Mouse (Mus musculus) gonadal fat pad, adult 2 months (tissue): ENCODE measurements around the gene Smpd1. TPM values are rescaled to one million over a fixed set of nuclear protein-coding genes. Genes with fewer than 3 reads are reported as not detected.

Experiments used
- DNase-seq: peaks from one replicate; pipeline ENCODE4 v3.0.0-alpha.2; 2012; ENCODE audit warnings: low read depth
- polyA plus RNA-seq: library from polyadenylated mRNA; depleted of rRNA; stranded (reverse); fragments of >200 nt; gene quantifications from 2 replicates; pipeline ENCODE4 v1.2.3, GENCODE M21; 2012

Gene Smpd1
- polyA plus RNA-seq, 1 experiment, result 84.7 TPM

GRCm38 (mm10) chr7:105562317-105562716 lies 8.2 kb downstream of the Smpd1 start:
- DNase-seq, result no peak

GRCm38 (mm10) chr7:105563367-105563766 lies 9.2 kb downstream of the Smpd1 start:
- DNase-seq, result no peak

DNA sequence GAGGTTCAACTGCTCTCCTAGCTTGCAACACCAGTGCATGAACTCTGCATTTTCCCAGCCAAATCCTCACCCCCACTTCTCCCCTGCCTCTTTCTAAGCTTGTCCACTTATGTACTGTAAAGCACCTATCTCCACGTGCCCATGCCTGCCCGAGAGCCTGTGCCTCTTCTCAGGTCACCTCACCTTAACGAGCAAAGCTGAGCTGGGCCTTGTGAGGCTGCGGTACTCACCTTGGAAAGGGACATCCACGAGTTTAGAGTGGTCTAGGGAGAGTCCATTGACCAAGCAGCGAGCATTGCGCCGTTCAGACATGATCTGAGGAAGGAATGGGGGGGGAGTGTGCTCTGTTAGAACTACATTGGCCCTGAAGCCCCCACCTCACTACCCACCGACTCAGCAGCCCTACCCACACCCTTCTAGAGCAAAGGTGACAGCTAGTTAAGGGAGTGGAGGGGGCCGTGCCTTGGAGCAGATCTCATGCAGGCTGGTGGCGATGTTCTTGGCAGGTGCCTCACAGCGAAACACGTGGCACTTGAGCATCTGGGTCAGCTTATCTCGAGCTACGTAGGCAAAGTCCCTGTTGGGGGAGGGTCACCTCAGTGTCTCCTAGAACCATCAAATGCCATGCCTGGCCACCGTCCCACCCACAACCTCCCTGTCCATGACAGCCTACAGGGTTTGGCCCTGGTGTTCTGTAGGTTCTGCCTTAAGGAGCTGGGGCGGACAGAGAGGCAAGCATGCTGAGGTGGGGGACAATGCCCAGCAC lies 11.1 kb downstream of the Smpd1 start:
- DNase-seq, result no peak

DNA sequence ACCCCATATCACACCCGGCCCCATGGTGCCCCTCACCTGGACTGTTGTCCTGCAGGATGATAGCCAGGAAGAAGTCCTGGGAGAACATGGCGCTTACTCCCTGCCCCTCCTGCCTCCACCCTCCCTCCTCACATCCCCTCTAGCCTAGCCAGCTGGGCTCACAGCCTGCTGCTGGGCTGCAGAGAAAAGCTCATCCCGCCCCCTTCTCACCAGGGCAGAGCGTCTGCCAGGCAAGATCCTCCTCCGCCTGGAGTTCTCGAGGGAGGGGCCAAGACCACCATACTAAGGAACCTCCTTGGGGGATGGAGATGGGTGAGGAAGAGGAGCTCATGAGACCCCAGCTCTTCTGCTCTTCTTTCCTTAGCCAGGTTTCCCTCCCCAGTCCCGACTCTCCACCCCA lies 14.4 kb downstream of the Smpd1 start:
- no peak for DNase-seq

DNA sequence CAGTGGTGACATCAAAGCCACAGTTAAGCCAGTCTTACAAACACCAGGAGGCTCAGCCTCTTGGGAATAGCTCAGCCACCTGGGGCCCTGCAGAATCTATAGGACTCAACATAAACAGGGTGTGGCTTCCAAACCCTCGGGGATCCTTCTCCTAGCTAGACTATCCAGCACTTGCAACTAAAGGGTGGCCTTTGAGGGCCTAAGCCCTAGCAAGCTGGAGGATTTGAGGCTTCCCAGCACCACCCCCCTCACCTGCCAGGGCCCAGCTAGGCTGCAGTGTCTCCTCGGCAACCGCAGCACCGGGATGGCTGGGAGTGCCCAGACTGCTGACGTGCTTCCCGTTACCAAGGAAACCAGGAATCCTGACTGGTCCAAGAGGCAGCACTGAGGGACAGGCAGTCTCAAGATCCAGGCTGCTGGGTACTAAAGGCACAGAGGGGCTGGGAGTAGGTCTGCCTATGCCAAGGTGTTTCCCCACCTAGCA lies 14.9 kb downstream of the Smpd1 start:
- DNase-seq, result no peak

DNA sequence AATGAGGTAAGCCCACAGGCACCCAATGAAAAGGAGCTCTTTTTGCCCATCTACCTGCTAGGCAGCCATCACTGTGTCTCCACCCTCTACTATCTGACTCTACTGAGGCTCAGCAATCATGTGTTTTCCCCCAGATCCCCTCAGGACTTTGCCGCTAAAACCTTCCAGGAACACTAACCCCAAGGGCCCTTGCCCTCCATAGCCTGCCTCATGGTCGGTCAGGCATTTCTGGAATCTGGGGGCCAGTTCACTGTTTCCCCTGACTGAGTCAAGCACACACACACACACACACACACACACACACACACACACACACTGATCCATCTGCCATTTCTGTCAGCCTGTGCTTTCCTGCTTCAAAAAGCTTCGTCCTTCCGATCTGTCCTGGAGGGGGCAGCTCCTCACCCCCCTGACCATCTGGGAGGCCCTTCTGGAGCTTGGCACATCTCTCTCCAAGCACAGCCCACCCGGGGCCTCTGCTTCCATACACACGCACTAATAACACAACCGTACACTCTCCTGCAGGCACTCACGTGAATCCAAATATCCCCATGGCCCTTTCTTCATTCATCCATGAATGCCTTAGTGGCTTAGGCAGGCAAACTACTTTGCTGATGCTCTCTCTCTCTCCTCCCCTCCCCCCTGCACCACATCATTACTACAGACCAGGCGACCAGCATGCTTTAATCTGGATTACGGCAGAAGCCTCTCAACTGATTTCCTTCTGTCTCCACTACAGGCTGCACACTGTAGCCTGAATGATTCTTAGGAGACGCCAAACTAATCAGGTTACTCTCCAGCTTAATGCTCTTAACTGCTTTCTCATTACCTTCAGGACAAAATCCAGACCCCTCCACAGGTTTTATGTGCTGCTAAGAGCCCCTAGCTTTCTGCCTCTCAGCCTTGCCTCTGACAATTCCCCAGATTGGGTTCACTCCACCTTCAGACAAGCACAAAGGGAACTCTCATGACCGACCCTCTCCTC lies 15.6 kb downstream of the Smpd1 start:
- DNase-seq, result no peak

DNA sequence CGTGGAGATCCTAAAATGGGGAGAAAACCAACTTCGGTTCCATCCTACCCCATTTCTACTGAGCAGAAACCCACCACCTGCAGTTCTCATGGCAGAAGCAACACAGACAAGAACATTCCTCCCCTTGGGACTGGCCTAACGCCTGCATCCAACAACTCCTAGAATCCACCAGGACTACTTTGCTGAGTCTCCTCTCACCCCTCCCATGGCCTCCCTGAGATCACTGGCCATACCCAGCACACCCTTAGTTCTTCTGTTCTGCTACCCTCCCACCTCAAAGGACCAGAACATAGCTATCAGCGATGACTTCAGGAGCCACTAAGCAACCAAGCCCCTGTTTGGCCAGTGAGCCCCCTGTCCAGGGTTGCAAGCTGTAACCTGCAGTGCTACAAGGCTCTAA lies 16.6 kb downstream of the Smpd1 start:
- no peak for DNase-seq

GRCm38 (mm10) chr7:105572949-105573348 lies 18.8 kb downstream of the Smpd1 start:
- no peak for DNase-seq

DNA sequence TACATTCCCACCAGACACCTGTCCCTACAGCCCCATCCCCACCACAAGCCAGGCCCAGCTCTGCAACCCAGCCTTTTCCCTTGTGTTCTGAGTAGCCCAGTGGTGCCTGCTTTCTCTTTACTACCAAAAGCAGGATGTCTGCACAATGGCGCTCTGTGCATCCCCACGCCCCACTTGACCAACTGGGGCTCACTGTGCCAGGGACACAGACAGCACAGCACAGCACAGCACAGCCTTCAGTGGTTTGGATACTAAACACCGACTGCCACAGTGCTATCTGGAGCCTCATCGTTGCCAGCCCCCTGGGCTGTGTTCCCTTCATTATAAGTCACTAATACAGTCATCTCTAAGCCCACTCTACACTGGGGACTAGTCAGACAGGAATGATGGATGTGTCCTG lies 20.4 kb downstream of the Smpd1 start:
- no peak for DNase-seq

- DNase-seq, result no peak
These were observed 22.1 kb downstream of the Smpd1 start for GRCm38 (mm10) chr7:105576166-105576748.

DNA sequence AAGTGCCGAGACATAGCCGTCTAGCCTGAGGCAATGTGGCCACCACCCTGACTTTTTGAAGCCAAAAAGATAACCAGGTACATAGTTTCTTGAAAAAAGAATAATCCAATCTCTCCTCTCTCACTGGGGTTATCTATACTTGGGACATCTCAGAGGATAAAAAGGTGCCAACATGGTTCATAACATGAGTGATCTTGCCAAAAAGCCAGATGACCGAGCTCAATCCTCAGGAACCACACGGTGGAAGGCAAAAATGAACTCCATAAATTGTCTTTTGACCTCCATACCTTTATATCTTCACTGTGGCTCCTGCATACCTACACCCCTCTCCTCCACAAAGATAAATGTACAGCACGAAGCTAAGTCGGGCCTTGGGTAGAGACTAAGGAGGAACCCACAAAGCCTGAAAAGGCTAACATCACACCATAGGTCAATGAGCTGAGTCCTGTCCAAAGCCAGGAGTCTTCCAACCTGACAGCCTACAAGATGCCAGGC lies 23.3 kb downstream of the Smpd1 start:
- DNase-seq, result no peak

- no peak for DNase-seq
These were observed 24.3 kb downstream of the Smpd1 start for GRCm38 (mm10) chr7:105578481-105578880.

DNA sequence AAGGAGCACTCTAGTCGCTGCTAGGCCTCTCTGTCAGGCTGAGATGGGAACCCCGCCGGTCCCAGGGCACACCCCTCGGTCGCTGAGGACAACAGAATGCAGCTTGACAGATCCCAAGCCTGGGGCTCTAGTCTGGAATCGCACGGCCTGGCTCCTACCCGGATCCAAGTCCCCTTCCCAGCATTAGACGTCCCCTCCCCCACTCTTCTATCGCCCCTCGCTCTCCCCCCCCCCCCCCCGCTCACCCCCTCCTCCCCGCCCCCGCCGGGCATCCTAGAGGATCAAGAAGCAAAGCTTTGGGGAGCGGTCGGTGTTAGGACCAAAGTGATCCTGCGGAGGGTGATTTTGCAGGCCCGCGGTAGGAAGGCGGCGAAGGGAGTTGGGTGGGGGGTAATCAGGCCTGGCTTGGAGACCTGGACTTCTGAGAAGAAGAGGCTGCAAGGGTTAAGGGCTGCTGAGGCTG lies 26.5 kb downstream of the Smpd1 start:
- no peak for DNase-seq

DNA sequence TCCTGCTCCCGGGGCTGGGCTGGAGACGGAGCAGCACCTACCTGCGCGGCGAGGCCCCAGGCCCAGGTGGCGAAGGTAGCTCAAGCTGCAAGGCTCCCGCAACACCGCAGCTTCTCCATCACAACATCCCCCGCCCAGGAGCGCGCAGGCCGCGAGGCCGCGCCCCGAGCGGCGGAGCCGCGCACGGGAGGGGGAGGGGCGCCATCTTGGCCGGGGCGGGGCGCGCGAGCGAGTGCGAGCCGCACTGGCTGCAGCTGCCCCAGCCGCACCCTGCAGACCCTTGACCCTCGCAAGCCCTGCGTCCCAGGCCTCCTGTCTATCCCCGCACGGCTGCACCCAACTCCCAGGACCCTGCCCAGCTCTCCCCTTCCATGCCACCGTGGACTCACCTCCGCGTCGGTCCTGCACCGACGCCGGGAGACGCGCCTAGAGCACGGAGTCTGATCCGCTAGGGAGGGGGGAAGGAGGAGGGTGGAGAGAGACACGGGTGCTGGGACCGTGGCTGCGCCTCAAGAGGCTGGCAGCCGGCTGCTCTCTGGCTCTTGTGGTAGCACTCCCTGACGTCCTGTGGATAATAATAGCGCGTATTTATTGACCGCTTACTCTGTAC lies 27.0 kb downstream of the Smpd1 start, which contains the start of gene Apbb1:
Apbb1 (minus strand) TSS at position 560 of the 610 bp plus-strand sequence.
- DNase-seq, result no peak

GRCm38 (mm10) chr7:105581959-105582358 lies 27.8 kb downstream of the Smpd1 start:
- no peak for DNase-seq

DNA sequence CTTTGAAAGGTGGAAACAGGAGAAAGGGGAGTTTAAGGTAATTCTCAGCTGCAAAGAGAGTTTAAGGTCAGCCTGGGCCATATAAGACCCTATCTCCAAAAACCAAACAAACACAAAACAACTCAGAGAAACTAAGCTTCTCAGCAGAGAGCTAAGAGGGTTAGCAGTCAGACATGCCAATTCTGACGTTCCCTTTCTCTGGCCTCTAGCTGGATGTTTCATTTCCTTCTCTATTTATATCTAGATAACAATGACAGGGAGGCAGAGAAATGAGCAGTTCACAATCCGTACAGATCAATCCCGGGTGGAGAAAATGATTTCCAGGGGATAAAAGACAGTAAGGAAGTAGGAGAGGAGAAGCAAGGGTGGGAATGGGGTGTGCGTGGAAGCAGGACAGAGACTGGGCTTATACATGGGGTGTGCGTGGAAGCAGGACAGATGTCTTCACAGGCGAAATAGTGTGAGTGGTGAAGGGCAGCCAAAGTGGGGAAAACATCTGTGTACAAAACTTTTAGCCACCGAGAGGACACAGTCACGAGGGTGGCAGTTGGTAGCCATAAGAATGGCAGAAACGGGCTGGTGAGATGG lies 34.3 kb downstream of the Smpd1 start:
- no peak for DNase-seq

GRCm38 (mm10) chr7:105590097-105590496 lies 35.9 kb downstream of the Smpd1 start:
- DNase-seq, result no peak

DNA sequence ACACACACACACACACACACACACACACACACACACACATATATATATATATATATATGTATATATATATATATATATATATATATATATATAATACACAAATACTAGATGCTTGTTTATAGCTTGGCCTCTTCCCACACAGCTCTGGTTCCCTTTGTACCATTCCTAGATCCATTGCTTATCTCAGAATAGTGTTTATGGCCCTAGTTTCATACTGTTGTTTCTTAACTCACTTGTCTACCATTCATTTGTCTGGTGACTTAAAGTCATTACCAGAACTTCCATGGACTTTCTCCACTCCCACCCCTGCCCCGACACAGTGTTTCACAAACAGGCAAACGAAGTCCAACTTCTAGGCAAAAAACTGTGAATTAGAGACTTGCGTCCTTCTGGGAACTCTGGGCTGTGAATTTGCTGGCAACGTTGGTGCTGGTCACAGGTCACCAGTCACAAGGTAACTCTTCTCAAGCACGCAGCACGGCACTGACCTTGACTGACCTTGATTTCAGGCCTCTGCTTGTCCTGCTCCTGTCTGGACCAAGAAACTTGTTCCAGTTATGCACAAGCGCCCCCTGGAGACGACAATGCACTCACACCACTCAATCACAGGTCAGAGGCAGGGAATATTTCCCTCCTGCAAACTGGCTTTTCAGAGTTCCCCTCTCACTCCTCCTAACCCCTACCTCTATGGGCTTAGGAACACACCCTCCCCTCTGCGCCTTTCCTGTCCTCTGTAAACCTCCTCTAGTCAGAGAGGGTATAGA lies 48.9 kb downstream of the Smpd1 start:
- no peak for DNase-seq
